Mouse (Mus musculus): ENCODE results near the gene Carmil1. TPM values are rescaled to one million over a fixed set of nuclear protein-coding genes. Genes with fewer than 3 reads are reported as not detected.

Carmil1 gene
- polyA plus RNA-seq, 1 experiment from 2014 or later = 48.6 TPM

- no peak overlapping the region for H3K27ac ChIP-seq (ENCODE audit: low read depth, low read length)
- H3K4me2 ChIP-seq (replicated peaks; ENCODE audit: low read depth, low read length) = no peak overlapping the region
- H3K4me3 ChIP-seq (ENCODE audit: low read length) = no peak overlapping the region
- no peak overlapping the region for H3K9ac ChIP-seq (ENCODE audit: low read depth, low read length)
- no peaks in the 10 kb centered on the region for H3K27me3 ChIP-seq (ENCODE audit: control insufficient read depth, insufficient read depth, low read length)
- no peaks in the 10 kb centered on the region for H3K9me3 ChIP-seq (ENCODE audit: control insufficient read depth, low read length)
- H3K36me3 ChIP-seq (ENCODE audit: control insufficient read depth, insufficient read depth, low read length) = no peaks in the 10 kb centered on the region
- 0 out of 2 replicates have a peak, but pooled peaks cover 3% of the 10 kb centered on the region for H3K4me1 ChIP-seq (ENCODE audit: control insufficient read depth, insufficient read depth, low read length)
- ATAC-seq (ENCODE audit: low FRiP score, low TSS enrichment) = no peak
- WGBS = 72% methylated on average over 5 of the region's 5 CpGs
These were observed 103.0 kb downstream of the Carmil1 start for GRCm38 (mm10) chr13:24177600-24177999.

- H3K4me2 ChIP-seq (replicated peaks; ENCODE audit: low read depth, low read length) = no peak overlapping the region
- ATAC-seq (ENCODE audit: low FRiP score, low TSS enrichment) = no peak
- no peak overlapping the region for H3K27ac ChIP-seq (ENCODE audit: low read depth, low read length)
- no peaks in the 10 kb centered on the region for H3K9me3 ChIP-seq (ENCODE audit: control insufficient read depth, low read length)
- H3K27me3 ChIP-seq (ENCODE audit: control insufficient read depth, insufficient read depth, low read length) = no peaks in the 10 kb centered on the region
- H3K9ac ChIP-seq (ENCODE audit: low read depth, low read length) = no peak overlapping the region
- no peak overlapping the region for H3K4me3 ChIP-seq (ENCODE audit: low read length)
- 0 out of 2 replicates have a peak, but pooled peaks cover 3% of the 10 kb centered on the region for H3K4me1 ChIP-seq (ENCODE audit: control insufficient read depth, insufficient read depth, low read length)
- WGBS = 60% methylated on average over 4 of the region's 4 CpGs
- no peaks in the 10 kb centered on the region for H3K36me3 ChIP-seq (ENCODE audit: control insufficient read depth, insufficient read depth, low read length)
These were observed 103.8 kb downstream of the Carmil1 start for GRCm38 (mm10) chr13:24176835-24177234.

GRCm38 (mm10) chr13:24169658-24170057 is 110.9 kb downstream of the Carmil1 start:
- Histone ChIP-seq H3K9ac (ENCODE audit: low read depth, low read length) (no peak overlapping the region), H3K4me2 (replicated peaks; ENCODE audit: low read depth, low read length) (no peak overlapping the region), H3K36me3 (ENCODE audit: control insufficient read depth, insufficient read depth, low read length) (no peaks in the 10 kb centered on the region), H3K9me3 (ENCODE audit: control insufficient read depth, low read length) (no peaks in the 10 kb centered on the region), H3K4me1 (ENCODE audit: control insufficient read depth, insufficient read depth, low read length) (no peaks in the 10 kb centered on the region), H3K27ac (ENCODE audit: low read depth, low read length) (no peak overlapping the region), H3K4me3 (ENCODE audit: low read length) (no peak overlapping the region), H3K27me3 (ENCODE audit: control insufficient read depth, insufficient read depth, low read length) (no peaks in the 10 kb centered on the region)
- ATAC-seq (ENCODE audit: low FRiP score, low TSS enrichment) = no peak
- 94% methylated on average over 1 of the region's 1 CpGs for WGBS

- Histone ChIP-seq H3K9me3 (ENCODE audit: control insufficient read depth, low read length) (no peaks in the 10 kb centered on the region), H3K27me3 (ENCODE audit: control insufficient read depth, insufficient read depth, low read length) (no peaks in the 10 kb centered on the region), H3K9ac (ENCODE audit: low read depth, low read length) (no peak overlapping the region), H3K4me3 (ENCODE audit: low read length) (no peak overlapping the region), H3K27ac (ENCODE audit: low read depth, low read length) (no peak overlapping the region), H3K36me3 (ENCODE audit: control insufficient read depth, insufficient read depth, low read length) (no peaks in the 10 kb centered on the region), H3K4me1 (ENCODE audit: control insufficient read depth, insufficient read depth, low read length) (no peaks in the 10 kb centered on the region), H3K4me2 (replicated peaks; ENCODE audit: low read depth, low read length) (no peak overlapping the region)
- ATAC-seq (ENCODE audit: low FRiP score, low TSS enrichment) = no peak
- 90% methylated on average over 1 of the region's 1 CpGs for WGBS
These were observed 117.2 kb downstream of the Carmil1 start for GRCm38 (mm10) chr13:24163368-24163767.

DNA sequence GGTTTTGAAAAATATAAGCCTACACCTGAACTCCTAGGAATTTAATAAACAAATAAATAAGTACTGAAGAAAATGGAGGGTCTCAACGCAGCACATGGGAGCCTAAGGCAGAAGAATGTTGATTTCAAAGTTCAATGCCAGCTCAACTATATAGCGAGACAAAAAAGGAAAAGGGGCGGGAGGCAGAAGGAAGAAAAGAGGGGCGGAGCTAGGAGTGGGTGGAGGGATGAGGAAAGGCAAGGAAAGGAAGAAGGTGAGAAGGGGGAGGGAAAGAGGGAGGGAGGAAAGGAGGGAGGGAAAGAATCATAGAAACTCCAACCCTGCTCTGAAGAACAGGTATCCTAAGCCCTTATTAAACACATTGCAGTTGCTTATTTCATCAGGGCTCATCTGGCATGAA is 119.5 kb downstream of the Carmil1 start:
- 90% methylated on average over 4 of the region's 4 CpGs for WGBS
- H3K27me3 ChIP-seq (ENCODE audit: control insufficient read depth, insufficient read depth, low read length) = no peaks in the 10 kb centered on the region
- H3K36me3 ChIP-seq (ENCODE audit: control insufficient read depth, insufficient read depth, low read length) = no peaks in the 10 kb centered on the region
- H3K9ac ChIP-seq (ENCODE audit: low read depth, low read length) = no peak overlapping the region
- no peak for ATAC-seq (ENCODE audit: low FRiP score, low TSS enrichment)
- no peak overlapping the region for H3K4me3 ChIP-seq (ENCODE audit: low read length)
- H3K4me1 ChIP-seq (ENCODE audit: control insufficient read depth, insufficient read depth, low read length) = no peaks in the 10 kb centered on the region
- H3K27ac ChIP-seq (ENCODE audit: low read depth, low read length) = no peak overlapping the region
- H3K4me2 ChIP-seq (replicated peaks; ENCODE audit: low read depth, low read length) = no peak overlapping the region
- no peaks in the 10 kb centered on the region for H3K9me3 ChIP-seq (ENCODE audit: control insufficient read depth, low read length)

GRCm38 (mm10) chr13:24159972-24160371 is 120.6 kb downstream of the Carmil1 start:
- Histone ChIP-seq H3K27ac (ENCODE audit: low read depth, low read length) (no peak overlapping the region), H3K4me2 (replicated peaks; ENCODE audit: low read depth, low read length) (no peak overlapping the region)

GRCm38 (mm10) chr13:24159190-24159965 is 121.2 kb downstream of the Carmil1 start:
- H3K4me3 ChIP-seq (ENCODE audit: low read length) = no peak overlapping the region
- no peak overlapping the region for H3K4me2 ChIP-seq (replicated peaks; ENCODE audit: low read depth, low read length)
- no peak overlapping the region for H3K27ac ChIP-seq (ENCODE audit: low read depth, low read length)
- no peak for ATAC-seq (ENCODE audit: low FRiP score, low TSS enrichment)
- no peak overlapping the region for H3K9ac ChIP-seq (ENCODE audit: low read depth, low read length)
- H3K4me1 ChIP-seq (ENCODE audit: control insufficient read depth, insufficient read depth, low read length) = no peaks in the 10 kb centered on the region
- 80% methylated on average over 8 of the region's 8 CpGs for WGBS
- H3K9me3 ChIP-seq (ENCODE audit: control insufficient read depth, low read length) = no peaks in the 10 kb centered on the region
- no peaks in the 10 kb centered on the region for H3K27me3 ChIP-seq (ENCODE audit: control insufficient read depth, insufficient read depth, low read length)
- no peaks in the 10 kb centered on the region for H3K36me3 ChIP-seq (ENCODE audit: control insufficient read depth, insufficient read depth, low read length)

More at GRCm38 (mm10) chr13:24159972-24160371, 120.6 kb downstream of the Carmil1 start:
- H3K4me1 ChIP-seq (ENCODE audit: control insufficient read depth, insufficient read depth, low read length) = no peaks in the 10 kb centered on the region
- H3K27me3 ChIP-seq (ENCODE audit: control insufficient read depth, insufficient read depth, low read length) = no peaks in the 10 kb centered on the region
- no peak overlapping the region for H3K4me3 ChIP-seq (ENCODE audit: low read length)
- H3K9me3 ChIP-seq (ENCODE audit: control insufficient read depth, low read length) = no peaks in the 10 kb centered on the region
- ATAC-seq (ENCODE audit: low FRiP score, low TSS enrichment) = no peak
- no peak overlapping the region for H3K9ac ChIP-seq (ENCODE audit: low read depth, low read length)
- 78% methylated on average over 4 of the region's 4 CpGs for WGBS
- no peaks in the 10 kb centered on the region for H3K36me3 ChIP-seq (ENCODE audit: control insufficient read depth, insufficient read depth, low read length)

DNA sequence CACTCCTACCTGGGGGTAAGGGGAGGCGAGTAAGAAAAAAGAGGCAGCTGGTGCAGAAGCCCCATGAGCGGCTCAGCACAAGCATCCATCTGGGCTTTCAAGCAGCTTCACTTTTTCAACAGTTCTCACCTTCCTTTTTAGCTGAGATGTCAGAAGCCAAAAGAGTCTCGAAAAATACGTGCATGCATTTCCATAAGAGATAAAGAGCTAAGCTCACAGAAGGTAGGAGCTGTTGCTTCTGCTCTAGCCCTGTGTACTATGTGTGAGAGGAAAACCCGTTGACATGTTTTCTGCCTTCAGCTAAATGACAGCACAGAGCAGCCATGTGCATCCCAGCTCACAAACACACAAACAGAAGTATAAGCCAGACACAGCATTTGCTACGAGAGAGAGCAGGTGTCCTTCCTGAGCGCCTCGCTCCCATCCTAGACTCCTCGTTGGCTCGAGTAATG is 123.0 kb downstream of the Carmil1 start:
- H3K36me3 ChIP-seq (ENCODE audit: control insufficient read depth, insufficient read depth, low read length) = no peaks in the 10 kb centered on the region
- no peaks in the 10 kb centered on the region for H3K4me1 ChIP-seq (ENCODE audit: control insufficient read depth, insufficient read depth, low read length)
- H3K9ac ChIP-seq (ENCODE audit: low read depth, low read length) = no peak overlapping the region
- ATAC-seq (ENCODE audit: low FRiP score, low TSS enrichment) = no peak
- H3K4me2 ChIP-seq (replicated peaks; ENCODE audit: low read depth, low read length) = no peak overlapping the region
- WGBS = 96% methylated on average over 10 of the region's 10 CpGs
- no peaks in the 10 kb centered on the region for H3K9me3 ChIP-seq (ENCODE audit: control insufficient read depth, low read length)
- H3K4me3 ChIP-seq (ENCODE audit: low read length) = no peak overlapping the region
- no peak overlapping the region for H3K27ac ChIP-seq (ENCODE audit: low read depth, low read length)
- H3K27me3 ChIP-seq (ENCODE audit: control insufficient read depth, insufficient read depth, low read length) = no peaks in the 10 kb centered on the region

DNA sequence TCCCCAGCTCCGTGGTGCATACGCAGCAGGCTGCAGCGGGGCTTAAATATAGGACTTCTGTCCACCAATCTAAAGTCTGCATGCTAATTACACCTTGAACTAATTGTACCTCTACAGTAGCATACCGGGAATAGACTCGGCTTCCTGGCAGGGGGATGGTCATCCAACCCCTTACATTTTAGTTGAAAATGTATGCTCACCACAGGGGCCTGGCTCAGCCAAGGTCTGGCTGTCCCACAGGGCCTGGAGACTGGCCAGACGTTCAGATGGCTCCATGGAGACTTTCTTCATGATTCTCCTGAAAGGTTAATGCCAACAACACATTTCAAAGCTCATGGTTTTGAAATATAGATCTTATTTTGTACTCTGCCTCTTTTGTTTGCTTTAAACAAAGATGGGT is 125.4 kb downstream of the Carmil1 start:
- no peak for ATAC-seq (ENCODE audit: low FRiP score, low TSS enrichment)
- Histone ChIP-seq H3K4me1 (ENCODE audit: control insufficient read depth, insufficient read depth, low read length) (0 out of 2 replicates have a peak, but pooled peaks cover 5% of the 10 kb centered on the region), H3K9ac (ENCODE audit: low read depth, low read length) (no peak overlapping the region), H3K4me2 (replicated peaks; ENCODE audit: low read depth, low read length) (no peak overlapping the region), H3K36me3 (ENCODE audit: control insufficient read depth, insufficient read depth, low read length) (no peaks in the 10 kb centered on the region), H3K27me3 (ENCODE audit: control insufficient read depth, insufficient read depth, low read length) (no peaks in the 10 kb centered on the region), H3K27ac (ENCODE audit: low read depth, low read length) (no peak overlapping the region), H3K4me3 (ENCODE audit: low read length) (no peak overlapping the region), H3K9me3 (ENCODE audit: control insufficient read depth, low read length) (no peaks in the 10 kb centered on the region)
- 46% methylated on average over 6 of the region's 6 CpGs for WGBS

Data from kidney, embryonic 14.5 days (tissue).